Mouse (Mus musculus) cerebellum, adult 2 months (tissue): ENCODE results near the gene Pde10a.

Experiments used
- CTCF ChIP-seq: fragments of 200-500 bp; IDR thresholded peaks from 2 replicates; pipeline ENCODE4 v1.5.1; 2011; ENCODE audit warnings: low read depth, mild to moderate bottlenecking, control low read depth, low read length, moderate library complexity, borderline replicate concordance; ENCODE audit not compliant: insufficient read depth
- POLR2A ChIP-seq: fragments of 200-500 bp; IDR thresholded peaks from 2 replicates; pipeline ENCODE4 v1.6.1; 2011; ENCODE audit warnings: low read length, control low read depth, borderline replicate concordance; ENCODE audit not compliant: insufficient read depth

- TF ChIP-seq POLR2A (no peak), CTCF (no peak)
These were observed 81.5 kb downstream of the Pde10a start for GRCm38 (mm10) chr17:8606695-8607094.
